Mouse (Mus musculus) small intestine, adult 2 months (tissue): Measurements from ENCODE around the gene Hist1h2bb. TPM values are rescaled to one million over a fixed set of nuclear protein-coding genes. Genes with fewer than 3 reads are reported as not detected.

Experiments used
- H3K27ac ChIP-seq: fragments of 200-500 bp; 2 replicates; pipeline ENCODE4 v1.5.1; 2012; ENCODE audit warnings: low read depth, low read length, control low read depth, inconsistent platforms; ENCODE audit not compliant: insufficient read depth
- H3K27me3 ChIP-seq: fragments of 200-500 bp; 2 replicates; pipeline ENCODE4 v1.6.1; 2012; ENCODE audit warnings: mild to moderate bottlenecking, moderate library complexity, low read length, inconsistent platforms; ENCODE audit not compliant: control insufficient read depth, insufficient read depth
- H3K36me3 ChIP-seq: fragments of 200-500 bp; 2 replicates; pipeline ENCODE4 v1.6.1; 2012; ENCODE audit warnings: mild to moderate bottlenecking, low read length, control low read depth, inconsistent platforms; ENCODE audit not compliant: control insufficient read depth, insufficient read depth
- H3K4me1 ChIP-seq: fragments of 200-500 bp; 2 replicates; pipeline ENCODE4 v1.6.1; 2012; ENCODE audit warnings: low read length, inconsistent platforms, mixed read lengths; ENCODE audit not compliant: control insufficient read depth, insufficient read depth, insufficient read length
- H3K4me3 ChIP-seq: fragments of 200-500 bp; 2 replicates; pipeline ENCODE4 v1.5.1; 2012; ENCODE audit warnings: low read depth, mild to moderate bottlenecking, control low read depth, inconsistent platforms, low read length, moderate library complexity
- CTCF ChIP-seq: fragments of 200-500 bp; IDR thresholded peaks from 2 replicates; pipeline ENCODE4 v1.5.1; 2012; ENCODE audit warnings: low read depth, mild to moderate bottlenecking, control low read depth, inconsistent platforms, low read length, moderate library complexity, mixed read lengths; ENCODE audit not compliant: insufficient replicate concordance, insufficient read length; ENCODE audit errors: extremely low read depth
- POLR2A ChIP-seq: fragments of 200-500 bp; IDR thresholded peaks from 2 replicates; pipeline ENCODE4 v1.6.1; 2012; ENCODE audit warnings: low read depth, mild to moderate bottlenecking, control low read depth, inconsistent platforms, low read length, moderate library complexity
- WGBS: fragments of 180-500 bp; shearing (Covaris S2); methylation state at CpG from one replicate; pipeline ENCODE4 v1.1.7; 2018; 5-methylcytosine and 5-hydroxymethylcytosine counted together
- polyA plus RNA-seq: library from polyadenylated mRNA; depleted of rRNA; stranded (reverse); fragments of >200 nt; gene quantifications from 2 replicates; pipeline ENCODE4 v1.2.3, GENCODE M21; 2012

Hist1h2bb gene
- polyA plus RNA-seq, 1 experiment, result 17.8 TPM

DNA sequence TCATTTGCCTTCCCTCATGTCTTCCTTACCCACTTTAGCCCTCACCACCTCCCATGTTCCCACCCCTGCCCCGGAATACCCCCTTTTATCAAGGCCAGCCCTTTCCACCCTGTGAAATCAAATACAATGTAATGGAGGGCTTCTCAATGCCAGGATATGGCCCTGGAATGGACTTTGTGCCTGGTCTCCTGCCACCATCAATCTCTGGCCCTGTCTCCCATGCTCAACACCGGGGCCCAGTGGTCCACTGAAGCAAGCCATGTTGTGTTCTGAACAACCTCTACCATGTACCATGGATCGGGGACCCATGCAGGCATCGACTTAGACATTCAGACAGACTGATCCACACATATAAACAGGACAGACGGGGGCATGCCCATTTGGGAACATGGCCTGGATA, 16.8 kb upstream of the Hist1h2bb start:
- H3K4me1 ChIP-seq, result peaks cover 4% of the 10 kb centered on the region; the same call in 1 of the 2 replicates
- no peak overlapping the region for H3K4me3 ChIP-seq
- 88% methylated on average over 5 of the region's 5 CpGs for WGBS
- no peaks in the 10 kb centered on the region for H3K27me3 ChIP-seq
- no peak for TF ChIP-seq CTCF
- TF ChIP-seq POLR2A, result no peak
- no peak overlapping the region for H3K27ac ChIP-seq
- no peaks in the 10 kb centered on the region for H3K36me3 ChIP-seq

DNA sequence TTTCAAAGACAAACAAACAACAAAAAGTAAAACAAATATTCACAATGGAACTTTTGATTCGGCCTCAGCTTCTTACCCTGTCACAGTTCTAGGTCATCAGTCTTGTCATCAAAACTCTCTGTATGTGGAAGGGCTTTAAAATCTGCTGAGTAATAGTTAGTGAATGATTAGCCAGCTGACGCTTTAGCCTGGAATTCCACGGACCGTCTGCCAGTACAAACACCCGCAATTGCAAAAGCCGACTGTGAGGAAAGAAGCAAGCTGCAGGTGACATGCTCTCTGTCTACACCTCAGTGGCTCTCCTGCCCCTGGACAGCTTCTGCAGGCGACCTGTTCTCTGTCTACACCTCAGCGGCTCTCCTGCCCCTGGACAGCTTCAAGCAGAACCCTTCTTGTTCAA, 16.1 kb upstream of the Hist1h2bb start:
- Histone ChIP-seq H3K27me3 (no peaks in the 10 kb centered on the region), H3K36me3 (no peaks in the 10 kb centered on the region), H3K27ac (no peak overlapping the region), H3K4me3 (0 out of 2 replicates have a peak overlapping the region, but pooled peaks have one; percentile 7), H3K4me1 (peaks cover 4% of the 10 kb centered on the region; the same call in 1 of the 2 replicates)
- 18% methylated on average over 8 of the region's 8 CpGs for WGBS
- TF ChIP-seq POLR2A (no peak), CTCF (no peak)

DNA sequence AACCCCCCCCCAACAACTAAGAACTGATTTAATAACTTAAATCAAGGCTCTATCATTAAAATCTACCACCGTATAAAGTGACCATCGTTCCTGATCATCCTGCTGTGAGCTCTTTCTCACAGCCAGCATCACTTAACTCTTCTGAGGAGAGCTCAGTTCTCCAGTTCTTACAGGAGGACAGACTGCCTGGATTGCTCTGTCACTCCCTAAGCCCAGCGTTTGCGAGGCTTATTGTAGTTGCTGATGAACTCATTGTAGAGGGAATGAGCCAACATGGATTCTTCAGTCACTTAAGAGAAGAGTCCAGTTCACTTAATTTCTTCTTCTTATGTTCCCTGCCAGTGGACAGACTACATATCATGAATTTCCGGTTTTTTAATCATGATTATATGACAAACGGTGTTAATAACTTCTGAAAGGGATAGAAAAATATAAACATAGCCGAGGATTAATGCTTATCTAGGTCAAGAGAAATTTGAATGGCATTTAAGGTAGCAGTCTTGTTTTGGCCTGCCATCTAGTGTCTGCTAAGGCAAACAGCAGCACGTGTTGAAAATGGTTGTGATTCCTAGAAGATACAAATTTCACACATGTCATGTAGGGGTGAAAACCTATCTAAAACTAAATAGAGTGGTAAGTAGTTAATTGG, 14.3 kb upstream of the Hist1h2bb start:
- Histone ChIP-seq H3K4me3 (no peak overlapping the region), H3K27me3 (no peaks in the 10 kb centered on the region), H3K36me3 (no peaks in the 10 kb centered on the region), H3K4me1 (peaks cover 4% of the 10 kb centered on the region; the same call in 1 of the 2 replicates), H3K27ac (no peak overlapping the region)
- TF ChIP-seq CTCF (no peak), POLR2A (no peak)
- WGBS, result 24% methylated on average over 8 of the region's 8 CpGs

DNA sequence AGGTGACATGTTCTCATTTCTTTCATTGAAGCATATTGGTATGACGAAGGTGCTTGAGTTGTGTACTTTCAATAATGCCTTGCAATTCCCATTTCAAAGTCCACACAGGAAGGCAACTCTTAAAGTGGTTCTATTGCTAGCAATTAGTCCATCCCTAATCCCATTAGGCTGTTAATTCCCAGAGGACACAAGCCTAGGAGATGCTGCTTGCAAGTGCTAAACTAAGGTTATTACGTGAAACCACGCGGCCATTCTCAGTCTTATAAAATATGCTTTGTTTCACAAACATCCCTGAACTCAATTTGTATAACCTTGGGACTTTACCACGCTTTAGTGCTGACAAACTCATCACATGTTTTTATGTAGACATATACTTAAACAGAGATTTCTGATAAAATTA, 9.4 kb upstream of the Hist1h2bb start:
- Histone ChIP-seq H3K27me3 (no peaks in the 10 kb centered on the region), H3K27ac (no peak overlapping the region), H3K4me3 (no peak overlapping the region), H3K4me1 (no peaks in the 10 kb centered on the region), H3K36me3 (no peaks in the 10 kb centered on the region)
- no peak for TF ChIP-seq POLR2A
- TF ChIP-seq CTCF, result no peak
- 88% methylated on average over 5 of the region's 5 CpGs for WGBS

DNA sequence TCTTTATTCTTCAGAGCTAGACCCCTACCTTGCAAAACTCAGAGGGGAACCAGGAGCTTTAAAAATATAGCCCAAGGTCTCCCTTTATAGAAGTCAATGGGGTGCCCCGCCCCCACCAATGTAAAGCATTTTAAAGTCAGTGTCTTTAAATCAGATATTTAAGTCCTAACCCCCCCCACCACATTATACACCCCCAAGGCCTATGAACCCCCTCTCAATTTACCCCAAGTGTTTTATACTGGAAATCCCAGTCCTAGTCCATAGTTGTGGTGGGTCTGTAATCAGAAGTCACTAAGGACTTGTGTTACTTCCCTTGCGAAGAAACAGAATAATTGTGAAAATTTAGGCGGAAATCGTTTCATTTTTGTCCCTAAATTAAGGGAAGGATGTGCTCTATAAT, 8.5 kb upstream of the Hist1h2bb start:
- no peak for TF ChIP-seq POLR2A
- TF ChIP-seq CTCF, result no peak
- no peaks in the 10 kb centered on the region for H3K27me3 ChIP-seq
- no peaks in the 10 kb centered on the region for H3K36me3 ChIP-seq
- H3K27ac ChIP-seq, result peak overlapping the region; percentile 79
- H3K4me3 ChIP-seq, result no peak overlapping the region
- WGBS, result 25% methylated on average over 4 of the region's 4 CpGs
- H3K4me1 ChIP-seq, result no peaks in the 10 kb centered on the region

DNA sequence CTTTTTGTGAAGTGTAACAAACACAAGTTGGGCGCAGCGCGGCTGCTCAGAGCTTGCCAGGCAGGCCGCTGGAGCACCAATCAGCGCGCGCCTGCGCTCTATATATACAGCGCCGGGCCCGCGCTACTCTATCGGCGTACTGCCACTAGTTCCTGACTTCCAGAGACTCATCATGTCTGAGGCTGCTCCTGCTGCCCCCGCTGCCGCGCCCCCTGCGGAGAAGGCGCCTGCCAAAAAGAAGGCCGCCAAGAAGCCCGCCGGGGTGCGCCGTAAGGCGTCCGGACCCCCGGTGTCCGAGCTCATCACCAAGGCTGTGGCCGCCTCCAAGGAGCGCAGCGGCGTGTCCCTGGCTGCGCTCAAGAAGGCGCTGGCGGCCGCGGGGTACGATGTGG, 7.9 kb upstream of the Hist1h2bb start, which contains the start of gene Hist1h1c:
Gene Hist1h1c, plus strand, starts transcription at position 132 of the 392 bp plus-strand sequence.
- Histone ChIP-seq H3K4me1 (no peaks in the 10 kb centered on the region), H3K36me3 (no peaks in the 10 kb centered on the region), H3K27me3 (no peaks in the 10 kb centered on the region), H3K27ac (peak within 1 kb of the TSS; percentile 99), H3K4me3 (peak within 1 kb of the TSS; percentile 81)
- TF ChIP-seq POLR2A, result peak; percentile 99
- TF ChIP-seq CTCF, result no peak
- WGBS, result under 1% methylated on average over 38 of the region's 38 CpGs

DNA sequence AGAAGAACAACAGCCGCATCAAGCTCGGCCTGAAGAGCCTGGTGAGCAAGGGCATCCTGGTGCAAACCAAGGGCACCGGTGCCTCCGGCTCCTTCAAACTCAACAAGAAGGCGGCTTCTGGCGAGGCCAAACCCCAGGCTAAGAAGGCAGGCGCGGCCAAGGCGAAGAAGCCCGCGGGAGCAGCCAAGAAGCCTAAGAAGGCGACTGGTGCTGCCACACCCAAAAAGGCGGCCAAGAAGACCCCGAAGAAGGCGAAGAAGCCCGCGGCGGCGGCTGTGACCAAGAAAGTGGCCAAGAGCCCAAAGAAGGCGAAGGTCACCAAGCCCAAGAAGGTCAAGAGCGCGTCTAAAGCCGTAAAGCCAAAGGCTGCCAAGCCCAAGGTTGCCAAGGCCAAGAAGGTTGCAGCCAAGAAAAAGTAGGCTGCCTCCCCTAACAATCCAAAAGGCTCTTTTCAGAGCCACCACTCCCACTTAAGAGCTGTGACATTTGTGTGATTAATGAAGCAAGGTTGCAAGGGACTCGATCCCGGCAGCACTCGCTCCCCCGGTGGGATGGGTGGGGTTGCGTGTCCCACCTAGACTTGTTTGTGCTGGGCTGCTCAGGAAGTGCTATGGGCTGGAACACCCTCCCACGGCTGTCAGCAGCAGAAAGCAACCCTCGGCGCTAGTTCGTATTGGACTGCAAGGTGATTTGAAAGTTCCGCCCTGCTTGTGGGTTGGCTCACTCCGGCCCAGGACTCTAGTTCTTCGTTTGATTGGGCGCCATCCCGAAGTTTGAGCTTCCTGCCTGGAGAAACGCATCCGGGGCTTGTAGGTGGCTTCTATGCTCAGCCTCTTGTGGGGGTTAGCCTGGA, 7.2 kb upstream of the Hist1h2bb start:
- Histone ChIP-seq H3K4me3 (peak overlapping the region; percentile 81), H3K4me1 (no peaks in the 10 kb centered on the region), H3K36me3 (no peaks in the 10 kb centered on the region), H3K27ac (peak overlapping the region; percentile 99), H3K27me3 (no peaks in the 10 kb centered on the region)
- WGBS, result 1% methylated on average over 39 of the region's 39 CpGs
- TF ChIP-seq POLR2A (peak; percentile 82; the same call in 1 of the 2 replicates), CTCF (no peak)
